Mouse (Mus musculus) lung, adult 2 months (tissue): ENCODE results near the gene Fcgr1.

Experiments used
- CTCF ChIP-seq: fragments of 200-500 bp; IDR thresholded peaks from 2 replicates; pipeline ENCODE4 v1.5.1; 2011; ENCODE audit warnings: mild to moderate bottlenecking, low read length, control low read depth; ENCODE audit not compliant: insufficient read depth
- POLR2A ChIP-seq: fragments of 200-500 bp; IDR thresholded peaks from 2 replicates; pipeline ENCODE4 v1.6.1; 2011; ENCODE audit warnings: low read depth, mild to moderate bottlenecking, control low read depth, low read length, borderline replicate concordance; ENCODE audit errors: extremely low read depth

DNA sequence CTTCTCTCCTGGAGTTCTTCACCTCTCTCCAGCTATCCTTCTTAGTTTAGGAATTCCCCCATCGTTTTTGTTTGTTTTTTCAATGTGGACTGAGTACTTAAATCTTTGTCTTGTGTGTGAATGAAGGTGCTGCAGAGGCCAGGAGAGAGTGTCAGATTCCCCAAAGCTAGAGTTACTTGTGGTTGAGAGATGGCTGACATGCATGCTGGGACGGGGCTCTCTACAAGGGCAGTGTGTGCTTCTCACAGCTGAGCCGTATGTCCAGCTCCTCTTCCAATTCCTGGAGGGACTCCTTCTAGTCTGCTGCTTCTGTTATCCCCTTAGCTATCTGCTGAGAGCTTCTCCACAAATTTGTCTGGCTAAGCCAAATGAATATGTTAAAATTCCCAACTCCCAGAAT is 57.9 kb downstream of the Fcgr1 start:
- TF ChIP-seq CTCF, result no peak
- TF ChIP-seq POLR2A, result no peak
